25 mouse cellular contexts compared by ENCODE assay signal in genomic region chr11:55707467-55707866, GRCm38 (mm10).
DNase-seq lines count a peak whose midpoint lies in the region; TF ChIP-seq lines count a peak whose summit lies in the region.
"Had no signal": no experiment of that assay in that cellular context is flagged by ENCODE, and none has a peak within 500 bp of the region (broad histone marks: within the 10 kb centered on the region; RNA-seq: fewer than 3 reads in every experiment).

No protein-coding gene starts in this region.

- no peak overlapping the region for H3K4me3 ChIP-seq in lung, adult 2 months (replicated peaks; ENCODE audit: extremely low read depth, low read depth, low read length)
- H3K4me3 ChIP-seq: embryonic facial prominence, embryonic 10.5 days; hindbrain, embryonic 12.5 days; layer of hippocampus, adult 2 months; liver, embryonic 13.5 days; myocyte; neural tube, embryonic 13.5 days; stomach, embryonic 15.5 days had no signal

- DNase-seq in frontal cortex, adult 2 months (ENCODE audit: extremely low spot score in 1 of 2, low spot score in 1 of 2) = peak; percentile 1 to 48
- no peak for DNase-seq in frontal cortex, postnatal 10 days (ENCODE audit: low spot score in 2 of 2)
- DNase-seq in retina, adult 2 months (ENCODE audit: low read depth, low spot score) = peak; percentile 4
- DNase-seq in retina, postnatal 1 day = no peak
- peak; percentile 5 for DNase-seq in layer of hippocampus, adult 9-11 months
- peak; percentile 18 for DNase-seq in right cerebral cortex, postnatal 25 days
- no peak for DNase-seq in kidney, postnatal 14 days
- no peak for DNase-seq in lung, adult 2 months
- DNase-seq: adrenal gland, postnatal 25 days; cerebellum, adult 11-12 months; cerebellum, postnatal 10 days; forebrain, postnatal 0 days; gastrocnemius, postnatal 14 days; kidney, adult 11 months; liver, embryonic 13.5 days; lung, embryonic 14.5 days; lung, postnatal 4 days; thymus, adult 18-20 months; thymus, postnatal 36 days had no signal

- H3K4me1 ChIP-seq in lung, adult 2 months (ENCODE audit: control insufficient read depth, insufficient read depth, low read length) = no peaks in the 10 kb centered on the region
- H3K4me1 ChIP-seq: embryonic facial prominence, embryonic 10.5 days; hindbrain, embryonic 12.5 days; liver, embryonic 13.5 days; neural tube, embryonic 13.5 days; stomach, embryonic 15.5 days had no signal

- no peak for TF ChIP-seq CTCF in lung, adult 2 months (IDR thresholded peaks at IDR 0.05; ENCODE audit: insufficient read depth, low read length)

- TF ChIP-seq POLR2A in lung, adult 2 months (IDR thresholded peaks at IDR 0.05; ENCODE audit: borderline replicate concordance, extremely low read depth, low read depth, low read length) = no peak

- WGBS in lung, adult 2 months = 68% methylated on average over 5 of the region's 5 CpGs

Comparison
In these comparisons a context has a peak if more than half of its experiments do, and no peak if none do; other contexts are left out.
1. DNase-seq: peak in frontal cortex, adult 2 months (2 of 2), retina, adult 2 months (single experiment), layer of hippocampus, adult 9-11 months (single experiment) and right cerebral cortex, postnatal 25 days (single experiment); none in frontal cortex, postnatal 10 days (0 of 2), retina, postnatal 1 day (single experiment), kidney, postnatal 14 days (single experiment) and lung, adult 2 months (single experiment).